ENCODE assay signal across 9 mouse cellular contexts in genomic region chr9:77496540-77497062, GRCm38 (mm10). TPM values are rescaled to one million over a fixed set of nuclear protein-coding genes. Genes with fewer than 3 reads are reported as not detected.
DNase-seq lines count a peak whose midpoint lies in the region; ATAC-seq and TF ChIP-seq lines count a peak whose summit lies in the region.
"Had no signal": no experiment of that assay in that cellular context is flagged by ENCODE, and none has a peak within 500 bp of the region (broad histone marks: within the 10 kb centered on the region; RNA-seq: fewer than 3 reads in every experiment).

No protein-coding gene starts in this region.

- H3K27me3 ChIP-seq in heart, embryonic 10.5 days (ENCODE audit: insufficient read depth, poor library complexity, severe bottlenecking) = no peaks in the 10 kb centered on the region
- no peaks in the 10 kb centered on the region for H3K27me3 ChIP-seq in forebrain, embryonic 15.5 days
- no peaks in the 10 kb centered on the region for H3K27me3 ChIP-seq in kidney, adult 2 months (replicated peaks; ENCODE audit: control insufficient read depth, insufficient read depth, low read length)

- H3K9me3 ChIP-seq in heart, embryonic 10.5 days = no peaks in the 10 kb centered on the region
- H3K9me3 ChIP-seq in forebrain, embryonic 15.5 days = no peaks in the 10 kb centered on the region

- ATAC-seq in forebrain, embryonic 15.5 days (replicated peaks) = peak; percentile 92
- peak; percentile 37; the same call in 1 of the 2 replicates for ATAC-seq in megakaryocyte, adult 5-6 weeks (ENCODE audit: poor library complexity, severe bottlenecking)

- no peak for TF ChIP-seq CTCF in kidney, adult 2 months (conservative IDR thresholded peaks at IDR 0.05; ENCODE audit: insufficient read depth, insufficient read length, low read depth, low read length)

- H3K9ac ChIP-seq in forebrain, embryonic 15.5 days (replicated peaks) = no peak overlapping the region; the same call in 1 of the 2 replicates

- TF ChIP-seq POLR2A in kidney, adult 2 months (IDR thresholded peaks at IDR 0.05; ENCODE audit: low read depth, low read length) = no peak

- peaks cover 36% of the 10 kb centered on the region for H3K4me1 ChIP-seq in heart, embryonic 10.5 days
- peaks cover 36% of the 10 kb centered on the region for H3K4me1 ChIP-seq in forebrain, embryonic 15.5 days
- no peaks in the 10 kb centered on the region; the same call in 1 of the 2 replicates for H3K4me1 ChIP-seq in kidney, adult 2 months (ENCODE audit: control insufficient read depth, insufficient read depth, low read length)

- DNase-seq in heart, embryonic 10.5 days (ENCODE audit: low spot score) = no peak
- DNase-seq in heart, adult 9 months (ENCODE audit: low spot score in 2 of 2) = no peak
- peak; percentile 56 for DNase-seq in MEL-GATA-1-ER (ENCODE audit: extremely low read depth, low read depth)
- DNase-seq in kidney, postnatal 10 days = no peak
- no peak for DNase-seq in kidney, adult 2 months
- no peak for DNase-seq in lung, postnatal 14 days
- DNase-seq: lung, postnatal 4 days had no signal

- H3K36me3 ChIP-seq in heart, embryonic 10.5 days = 0 out of 2 replicates have a peak, but pooled peaks cover 3% of the 10 kb centered on the region
- no peaks in the 10 kb centered on the region for H3K36me3 ChIP-seq in forebrain, embryonic 15.5 days
- no peaks in the 10 kb centered on the region for H3K36me3 ChIP-seq in kidney, adult 2 months (ENCODE audit: control insufficient read depth, insufficient read depth, low read length)

- peak overlapping the region; percentile 7; the same call in 1 of the 2 replicates for H3K4me2 ChIP-seq in forebrain, embryonic 15.5 days (replicated peaks)

- H3K27ac ChIP-seq in heart, embryonic 10.5 days = peak overlapping the region; percentile 86
- peak overlapping the region; percentile 75 for H3K27ac ChIP-seq in forebrain, embryonic 15.5 days (replicated peaks)
- H3K27ac ChIP-seq in kidney, adult 2 months (ENCODE audit: insufficient read depth, low read depth, low read length) = no peak overlapping the region

- WGBS in heart, embryonic 10.5 days = 27% methylated on average over 12 of the region's 12 CpGs
- 4% methylated on average over 12 of the region's 12 CpGs for WGBS in forebrain, embryonic 15.5 days
- 44% methylated on average over 12 of the region's 12 CpGs for WGBS in kidney, adult 2 months

- no peak overlapping the region for H3K4me3 ChIP-seq in heart, embryonic 10.5 days
- H3K4me3 ChIP-seq in forebrain, embryonic 15.5 days = no peak overlapping the region
- no peak overlapping the region for H3K4me3 ChIP-seq in kidney, adult 2 months (ENCODE audit: insufficient read depth, low read depth, low read length)

RNA-seq across cellular contexts. Expression of gene Lrrc1, which starts 48.1 kb away (rescaled TPM):
- polyA plus RNA-seq in heart, embryonic 10.5 days (2016; fragmentation: Nextera tagmentation; extraction: Ambion mirVana) = 11.6 and 13.5 TPM in 2 replicates
- 8.4 and 9.4 TPM in 2 replicates for polyA plus RNA-seq in forebrain, embryonic 15.5 days (2015; fragmentation: Nextera tagmentation; extraction: Ambion mirVana)
- total RNA-seq in megakaryocyte, adult 5-6 weeks (2015) = 1.8 and 3.9 TPM in 2 replicates
- total RNA-seq in megakaryocyte, adult 5-6 weeks (2017) = 1.7 and 5.0 TPM in 2 replicates
- polyA plus RNA-seq in kidney, adult 2 months (2012; rRNA removed) = 34.0 and 40.7 TPM in 2 replicates
